9 mouse cellular contexts compared by ENCODE assay signal in genomic region chr5:34188856-34189255, GRCm38 (mm10). TPM values are rescaled to one million over a fixed set of nuclear protein-coding genes. Genes with fewer than 3 reads are reported as not detected.
DNase-seq lines count a peak whose midpoint lies in the region; ATAC-seq and TF ChIP-seq lines count a peak whose summit lies in the region.
"Had no signal": no experiment of that assay in that cellular context is flagged by ENCODE, and none has a peak within 500 bp of the region (broad histone marks: within the 10 kb centered on the region; RNA-seq: fewer than 3 reads in every experiment).

No protein-coding gene starts in this region.

- TF ChIP-seq CTCF in forebrain, postnatal 0 days (IDR thresholded peaks at IDR 0.05; ENCODE audit: low read depth), result no peak
- no peak for TF ChIP-seq CTCF in olfactory bulb, adult 2 months (IDR thresholded peaks at IDR 0.05; ENCODE audit: insufficient read depth, low read depth, low read length)

- no peaks in the 10 kb centered on the region for H3K36me3 ChIP-seq in forebrain, embryonic 15.5 days
- H3K36me3 ChIP-seq in forebrain, postnatal 0 days (ENCODE audit: insufficient read depth), result no peaks in the 10 kb centered on the region
- H3K36me3 ChIP-seq in megakaryocyte, embryonic 14.5 days (replicated peaks; ENCODE audit: low read length), result peaks cover 24% of the 10 kb centered on the region
- peaks cover 7% of the 10 kb centered on the region; the same call in 1 of the 2 replicates for H3K36me3 ChIP-seq in limb, embryonic 10.5 days

- no peak overlapping the region for H3K4me3 ChIP-seq in forebrain, embryonic 15.5 days
- no peak overlapping the region for H3K4me3 ChIP-seq in forebrain, postnatal 0 days (ENCODE audit: low read depth, low read length)
- peak overlapping the region; percentile 100 for H3K4me3 ChIP-seq in megakaryocyte, embryonic 14.5 days (replicated peaks)
- peak overlapping the region; percentile 90; the same call in 1 of the 2 replicates for H3K4me3 ChIP-seq in limb, embryonic 10.5 days
- no peak overlapping the region for H3K4me3 ChIP-seq in olfactory bulb, adult 2 months (ENCODE audit: insufficient read depth, low read depth, low read length)

- no peaks in the 10 kb centered on the region for H3K9me3 ChIP-seq in forebrain, embryonic 15.5 days
- no peaks in the 10 kb centered on the region for H3K9me3 ChIP-seq in forebrain, postnatal 0 days (ENCODE audit: low read length)
- no peaks in the 10 kb centered on the region for H3K9me3 ChIP-seq in megakaryocyte, embryonic 14.5 days
- H3K9me3 ChIP-seq in limb, embryonic 10.5 days (replicated peaks), result no peaks in the 10 kb centered on the region

- DNase-seq in forebrain, postnatal 0 days, result no peak
- no peak for DNase-seq in limb, embryonic 10.5 days (ENCODE audit: low spot score)
- no peak for DNase-seq in gastrocnemius, adult 8-10 months (ENCODE audit: low spot score in 2 of 2)

- TF ChIP-seq POLR2A in olfactory bulb, adult 2 months (IDR thresholded peaks at IDR 0.05; ENCODE audit: insufficient read depth, low read depth, low read length), result no peak

- H3K4me2 ChIP-seq in forebrain, embryonic 15.5 days (replicated peaks), result peak overlapping the region; percentile 94; the same call in 1 of the 2 replicates
- no peak overlapping the region for H3K4me2 ChIP-seq in forebrain, postnatal 0 days (ENCODE audit: low read depth)

- ATAC-seq in forebrain, embryonic 15.5 days (replicated peaks), result no peak
- ATAC-seq in forebrain, postnatal 0 days, result no peak
- no peak for ATAC-seq in megakaryocyte, adult 5-6 weeks (ENCODE audit: poor library complexity, severe bottlenecking)
- no peak for ATAC-seq in inflammation-experienced regulatory T-cells, adult 6 months

- H3K27ac ChIP-seq in forebrain, embryonic 15.5 days (replicated peaks), result no peak overlapping the region
- no peak overlapping the region for H3K27ac ChIP-seq in forebrain, postnatal 0 days (ENCODE audit: low read depth, low read length)
- H3K27ac ChIP-seq in limb, embryonic 10.5 days, result no peak overlapping the region
- H3K27ac ChIP-seq in olfactory bulb, adult 2 months (ENCODE audit: insufficient read depth, low read depth, low read length), result peak overlapping the region; percentile 90; the same call in 1 of the 2 replicates

- 80% methylated on average over 2 of the region's 2 CpGs for WGBS in forebrain, embryonic 15.5 days
- WGBS in forebrain, postnatal 0 days, result 79% methylated on average over 2 of the region's 2 CpGs
- 81% methylated on average over 2 of the region's 2 CpGs for WGBS in limb, embryonic 10.5 days
- WGBS in olfactory bulb, adult 2 months, result 81% methylated on average over 2 of the region's 2 CpGs

- peaks cover 37% of the 10 kb centered on the region for H3K4me1 ChIP-seq in forebrain, embryonic 15.5 days
- H3K4me1 ChIP-seq in forebrain, postnatal 0 days (ENCODE audit: insufficient read depth), result peaks cover 27% of the 10 kb centered on the region
- peaks cover 73% of the 10 kb centered on the region for H3K4me1 ChIP-seq in megakaryocyte, embryonic 14.5 days
- H3K4me1 ChIP-seq in limb, embryonic 10.5 days, result peaks cover 37% of the 10 kb centered on the region
- H3K4me1 ChIP-seq in olfactory bulb, adult 2 months (ENCODE audit: control insufficient read depth, insufficient read depth, low read length), result peaks cover 37% of the 10 kb centered on the region

- H3K9ac ChIP-seq in forebrain, embryonic 15.5 days (replicated peaks), result no peak overlapping the region
- no peak overlapping the region for H3K9ac ChIP-seq in forebrain, postnatal 0 days

- peaks cover 5% of the 10 kb centered on the region; the same call in 1 of the 2 replicates for H3K27me3 ChIP-seq in forebrain, embryonic 15.5 days
- H3K27me3 ChIP-seq in forebrain, postnatal 0 days (ENCODE audit: insufficient read depth, low read length), result no peaks in the 10 kb centered on the region
- no peaks in the 10 kb centered on the region for H3K27me3 ChIP-seq in megakaryocyte, embryonic 14.5 days (replicated peaks)
- H3K27me3 ChIP-seq in limb, embryonic 10.5 days (ENCODE audit: low read depth, poor library complexity, severe bottlenecking), result peaks cover 10% of the 10 kb centered on the region

RNA-seq across cellular contexts. Expression of gene Mxd4, which starts 1.3 kb away (rescaled TPM):
- 40.5 and 44.5 TPM in 2 replicates for polyA plus RNA-seq in forebrain, embryonic 15.5 days (2015; fragmentation: Nextera tagmentation; extraction: Ambion mirVana)
- total RNA-seq in forebrain, postnatal 0 days (2014; rRNA removed), result 75.9 and 88.9 TPM in 2 replicates
- polyA plus RNA-seq in forebrain, postnatal 0 days (2015; fragmentation: Nextera tagmentation; extraction: Ambion mirVana), result 18.1 and 23.7 TPM in 2 replicates
- 12.3 and 31.0 TPM in 2 replicates for polyA plus RNA-seq in megakaryocyte, embryonic 14.5 days (2012; ENCODE audit: insufficient read depth, low replicate concordance)
- 16.2 and 17.6 TPM in 2 replicates for total RNA-seq in megakaryocyte, adult 5-6 weeks (2015)
- total RNA-seq in megakaryocyte, adult 5-6 weeks (2017), result 19.8 and 21.6 TPM in 2 replicates
- polyA plus RNA-seq in limb, embryonic 10.5 days (2016; fragmentation: Nextera tagmentation; extraction: Ambion mirVana), result 13.2 and 25.3 TPM in 2 replicates
- 230 TPM in 1 of 2 replicates, not detected in the other for polyA plus RNA-seq in olfactory bulb, adult 2 months (2012; ENCODE audit: insufficient read depth, insufficient read length, low replicate concordance, missing spikeins)
- 10 to 100 TPM; 17.0 to 30.9 (median 24.8) TPM for total RNA-seq in gastrocnemius, adult 8-10 months (2022)
- 100 to 1,000 TPM in 2 of 3 experiments, 10 to 100 TPM in 1; 94.4 to 152 (median 117) TPM for polyA plus RNA-seq in inflammation-experienced regulatory T-cells, adult 6 months (2017; shearing (Covaris generic))

RNA-seq across cellular contexts. Expression of gene Haus3, which starts 19.5 kb away (rescaled TPM):
- polyA plus RNA-seq in forebrain, embryonic 15.5 days (2015; fragmentation: Nextera tagmentation; extraction: Ambion mirVana), result 19.1 and 20.9 TPM in 2 replicates
- total RNA-seq in forebrain, postnatal 0 days (2014; rRNA removed), result 6.0 and 11.4 TPM in 2 replicates
- 7.9 and 9.1 TPM in 2 replicates for polyA plus RNA-seq in forebrain, postnatal 0 days (2015; fragmentation: Nextera tagmentation; extraction: Ambion mirVana)
- polyA plus RNA-seq in megakaryocyte, embryonic 14.5 days (2012; ENCODE audit: insufficient read depth, low replicate concordance), result 1.6 TPM in 1 of 2 replicates, not detected in the other
- 33.6 and 41.4 TPM in 2 replicates for total RNA-seq in megakaryocyte, adult 5-6 weeks (2015)
- total RNA-seq in megakaryocyte, adult 5-6 weeks (2017), result 44.8 and 53.7 TPM in 2 replicates
- 56.7 and 58.0 TPM in 2 replicates for polyA plus RNA-seq in limb, embryonic 10.5 days (2016; fragmentation: Nextera tagmentation; extraction: Ambion mirVana)
- polyA plus RNA-seq in olfactory bulb, adult 2 months (2012; ENCODE audit: insufficient read depth, insufficient read length, low replicate concordance, missing spikeins), result not detected in 2 replicates
- total RNA-seq in gastrocnemius, adult 8-10 months (2022), result 1 to 10 TPM; 3.5 to 4.0 (median 3.6) TPM
- 10 to 100 TPM; 87.3 to 95.6 (median 90.8) TPM for polyA plus RNA-seq in inflammation-experienced regulatory T-cells, adult 6 months (2017; shearing (Covaris generic))

RNA-seq across cellular contexts. Expression of gene Poln, which starts 19.6 kb away (rescaled TPM):
- 0.19 and 0.34 TPM in 2 replicates for polyA plus RNA-seq in forebrain, embryonic 15.5 days (2015; fragmentation: Nextera tagmentation; extraction: Ambion mirVana)
- 0.05 and 0.15 TPM in 2 replicates for total RNA-seq in forebrain, postnatal 0 days (2014; rRNA removed)
- polyA plus RNA-seq in forebrain, postnatal 0 days (2015; fragmentation: Nextera tagmentation; extraction: Ambion mirVana), result 0.13 and 0.48 TPM in 2 replicates
- polyA plus RNA-seq in megakaryocyte, embryonic 14.5 days (2012; ENCODE audit: insufficient read depth, low replicate concordance), result 0.21 TPM in 1 of 2 replicates, not detected in the other
- total RNA-seq in megakaryocyte, adult 5-6 weeks (2015), result 1.7 and 3.9 TPM in 2 replicates
- 1.2 and 2.7 TPM in 2 replicates for total RNA-seq in megakaryocyte, adult 5-6 weeks (2017)
- 0.59 and 0.63 TPM in 2 replicates for polyA plus RNA-seq in limb, embryonic 10.5 days (2016; fragmentation: Nextera tagmentation; extraction: Ambion mirVana)
- not detected in 2 replicates for polyA plus RNA-seq in olfactory bulb, adult 2 months (2012; ENCODE audit: insufficient read depth, insufficient read length, low replicate concordance, missing spikeins)
- total RNA-seq in gastrocnemius, adult 8-10 months (2022), result 1 to 10 TPM in 1 of 4 experiments, under 1 TPM in 2, not detected in 1; 0.51 to 2.3 (median 0.89) TPM
- polyA plus RNA-seq in inflammation-experienced regulatory T-cells, adult 6 months (2017; shearing (Covaris generic)), result 1 to 10 TPM in 2 of 3 experiments, under 1 TPM in 1; 0.47 to 5.8 (median 1.5) TPM
- polyA plus RNA-seq: macrophage had no signal

Comparison
In these comparisons a context has a peak if more than half of its experiments do, and no peak if none do; other contexts are left out.
1. H3K4me3 ChIP-seq: peak in megakaryocyte, embryonic 14.5 days (single experiment) and limb, embryonic 10.5 days (single experiment); none in forebrain, embryonic 15.5 days (single experiment), forebrain, postnatal 0 days (single experiment) and olfactory bulb, adult 2 months (single experiment).